Mouse (Mus musculus) myocyte (in vitro differentiated cells): Measurements from ENCODE around the gene 4933407L21Rik. TPM values are rescaled to one million over a fixed set of nuclear protein-coding genes. Genes with fewer than 3 reads are reported as not detected.

Source experiments
- H3K27me3 ChIP-seq: one replicate; pipeline ENCODE4 v1.6.1; 2011; ENCODE audit not compliant: control insufficient read depth, insufficient read depth, insufficient read length
- H3K36me3 ChIP-seq: one replicate; pipeline ENCODE4 v1.6.1; 2011; ENCODE audit not compliant: control insufficient read depth, insufficient read depth
- H3K4me2 ChIP-seq: one replicate; pipeline ENCODE4 v1.6.1; 2011; ENCODE audit warnings: low read depth, control low read depth
- H3K4me3 ChIP-seq: one replicate; pipeline ENCODE4 v1.5.1; 2011; ENCODE audit warnings: mild to moderate bottlenecking, control low read depth, moderate library complexity
- H3K79me2 ChIP-seq: one replicate; pipeline ENCODE4 v1.6.1; 2011; ENCODE audit not compliant: control insufficient read depth, insufficient read depth
- H3ac ChIP-seq: one replicate; pipeline ENCODE4 v1.6.1; 2011; ENCODE audit not compliant: control insufficient read depth, insufficient read length
- CEBPB ChIP-seq: IDR thresholded peaks from 2 replicates; pipeline ENCODE4 v1.6.1; 2011; ENCODE audit warnings: mild to moderate bottlenecking, moderate library complexity; ENCODE audit not compliant: poor library complexity, insufficient read depth, severe bottlenecking
- E2F4 ChIP-seq: IDR thresholded peaks from one replicate; pipeline ENCODE4 v1.6.1; 2011; ENCODE audit warnings: mild to moderate bottlenecking, control low read depth, moderate library complexity; ENCODE audit not compliant: insufficient read depth
- MAX ChIP-seq: IDR thresholded peaks from one replicate; pipeline ENCODE4 v1.6.1; 2011; ENCODE audit warnings: low read depth, mild to moderate bottlenecking, control low read depth
- MYOD1 ChIP-seq, 3 experiments: IDR thresholded peaks; one replicate each; pipeline ENCODE4 v1.6.1; 2011; ENCODE audit warnings: control low read depth in 2 of 3, low read depth in 2 of 3, mild to moderate bottlenecking in 2 of 3, moderate library complexity in 1 of 3; ENCODE audit not compliant: insufficient read length in 2 of 3, control insufficient read depth in 1 of 3
- MYOG ChIP-seq, 3 experiments: IDR thresholded peaks; one replicate each; pipeline ENCODE4 v1.6.1; 2011; ENCODE audit warnings: control low read depth in 2 of 3, low read depth in 2 of 3, mild to moderate bottlenecking in 2 of 3; ENCODE audit not compliant: insufficient read length in 2 of 3, control insufficient read depth in 1 of 3, insufficient read depth in 1 of 3
- POLR2A ChIP-seq: IDR thresholded peaks from one replicate; pipeline ENCODE4 v1.6.1; 2011; ENCODE audit warnings: low read depth, mild to moderate bottlenecking, control low read depth, moderate library complexity; ENCODE audit not compliant: insufficient read length
- POLR2AphosphoS2 ChIP-seq: IDR thresholded peaks from one replicate; pipeline ENCODE4 v1.6.1; 2011; ENCODE audit warnings: low read depth, control low read depth; ENCODE audit not compliant: insufficient read length
- REST ChIP-seq: IDR thresholded peaks from one replicate; pipeline ENCODE4 v1.6.1; 2011; ENCODE audit warnings: mild to moderate bottlenecking, control low read depth, moderate library complexity; ENCODE audit not compliant: insufficient read depth, insufficient read length
- SRF ChIP-seq: IDR thresholded peaks from one replicate; pipeline ENCODE4 v1.6.1; 2011; ENCODE audit warnings: low read depth; ENCODE audit not compliant: control insufficient read depth, insufficient read length
- TCF12 ChIP-seq: IDR thresholded peaks from one replicate; pipeline ENCODE4 v1.6.1; 2011; ENCODE audit warnings: mild to moderate bottlenecking, control low read depth; ENCODE audit not compliant: poor library complexity, insufficient read depth, severe bottlenecking
- TCF3 ChIP-seq: IDR thresholded peaks from one replicate; pipeline ENCODE4 v1.6.1; 2011; ENCODE audit warnings: low read depth, control low read depth; ENCODE audit not compliant: insufficient read length
- USF1 ChIP-seq: IDR thresholded peaks from one replicate; pipeline ENCODE4 v1.6.1; 2011; ENCODE audit warnings: low read depth, mild to moderate bottlenecking, control low read depth, moderate library complexity
- polyA plus RNA-seq: library from polyadenylated mRNA; unstranded; fragments of >200 nt; fragmentation: generic; extraction: Trizol; gene quantifications from one replicate; pipeline ENCODE4 v1.2.1, GENCODE M21; 2012; ENCODE audit warnings: missing spikeins

The 4933407L21Rik gene
- polyA plus RNA-seq, 1 experiment, result not detected

DNA sequence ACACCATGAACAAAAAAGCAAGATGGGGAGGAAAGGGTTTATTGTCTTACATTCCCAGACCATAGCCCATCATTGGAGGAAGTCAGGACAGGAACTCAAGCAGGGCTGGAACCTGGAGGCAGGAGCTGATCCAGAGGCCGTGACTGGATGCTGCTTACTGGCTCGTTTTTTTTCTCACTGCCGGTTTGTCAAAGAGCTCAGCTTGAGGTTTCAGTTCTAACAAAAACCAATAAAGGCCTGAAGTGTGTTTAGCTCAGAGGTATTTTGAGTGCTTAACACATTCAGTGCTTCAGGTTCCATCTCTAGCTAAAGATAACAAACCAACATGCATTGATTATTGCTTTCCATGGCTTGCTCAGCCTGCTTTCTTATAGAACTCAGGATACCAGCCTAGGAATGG, 44.1 kb downstream of the 4933407L21Rik start:
- Histone ChIP-seq H3ac (no peak overlapping the region), H3K79me2 (no peaks in the 10 kb centered on the region), H3K4me3 (no peak overlapping the region), H3K36me3 (no peaks in the 10 kb centered on the region), H3K4me2 (no peak overlapping the region), H3K27me3 (no peaks in the 10 kb centered on the region)
- TF ChIP-seq TCF3, result no peak

DNA sequence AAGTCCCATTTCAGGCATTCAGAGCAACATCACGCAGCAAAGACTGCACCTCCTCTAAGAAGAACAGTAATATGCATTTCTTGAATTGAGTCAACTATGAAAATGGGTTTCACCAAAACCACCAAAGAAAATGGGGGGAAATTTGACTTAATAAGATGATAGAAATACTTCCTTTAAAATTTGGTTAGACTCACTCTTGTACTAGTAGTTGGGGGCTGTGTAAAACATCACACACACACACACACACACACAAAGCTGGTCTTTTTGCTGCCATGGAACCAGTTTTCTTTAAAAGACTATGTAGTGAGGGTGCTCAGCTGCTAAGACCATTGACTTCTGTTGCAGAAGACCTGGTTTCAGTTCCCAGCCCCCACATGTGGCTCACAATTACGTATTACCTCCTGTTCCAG, 45.2 kb downstream of the 4933407L21Rik start:
- Histone ChIP-seq H3K4me2 (no peak overlapping the region), H3ac (no peak overlapping the region), H3K79me2 (no peaks in the 10 kb centered on the region), H3K4me3 (no peak overlapping the region), H3K27me3 (no peaks in the 10 kb centered on the region), H3K36me3 (no peaks in the 10 kb centered on the region)
- TF ChIP-seq REST (no peak), USF1 (no peak), E2F4 (no peak), POLR2AphosphoS2 (no peak), POLR2A (no peak), CEBPB (no peak)

DNA sequence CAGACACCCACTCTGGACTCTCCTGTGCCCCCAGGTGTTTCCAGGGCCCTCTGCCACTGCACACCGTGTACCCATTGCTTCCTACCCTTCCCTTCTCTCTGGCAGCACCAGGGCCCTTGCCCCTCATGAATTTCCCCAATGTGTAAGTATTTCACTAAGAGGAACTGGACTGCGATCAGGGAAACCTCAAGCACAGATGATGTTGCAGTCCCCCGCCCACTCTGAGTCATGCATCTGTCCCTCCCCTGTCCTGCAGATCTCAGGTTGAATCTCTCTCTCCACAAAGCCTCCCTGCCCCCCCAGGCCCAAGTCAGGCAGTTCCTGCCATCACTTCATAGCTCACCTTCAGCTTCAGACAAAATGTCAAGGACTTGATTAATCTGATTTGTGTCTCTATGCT, 49.4 kb downstream of the 4933407L21Rik start:
- Histone ChIP-seq H3K79me2 (no peaks in the 10 kb centered on the region), H3K27me3 (no peaks in the 10 kb centered on the region), H3ac (no peak overlapping the region), H3K36me3 (no peaks in the 10 kb centered on the region), H3K4me2 (no peak overlapping the region), H3K4me3 (no peak overlapping the region)
- TF ChIP-seq MAX, result no peak
- no peak for TF ChIP-seq POLR2AphosphoS2
- TF ChIP-seq CEBPB, result no peak
- TF ChIP-seq REST, result no peak
- no peak for TF ChIP-seq E2F4
- no peak for TF ChIP-seq USF1
- no peak for TF ChIP-seq TCF12
- no peak for TF ChIP-seq MYOD1 (IDR thresholded peaks at IDR 0.05; ENCODE audit: control insufficient read depth in 1 of 3, insufficient read length in 2 of 3, low read depth in 2 of 3)
- TF ChIP-seq TCF3, result no peak
- no peak for TF ChIP-seq POLR2A
- no peak for TF ChIP-seq SRF

DNA sequence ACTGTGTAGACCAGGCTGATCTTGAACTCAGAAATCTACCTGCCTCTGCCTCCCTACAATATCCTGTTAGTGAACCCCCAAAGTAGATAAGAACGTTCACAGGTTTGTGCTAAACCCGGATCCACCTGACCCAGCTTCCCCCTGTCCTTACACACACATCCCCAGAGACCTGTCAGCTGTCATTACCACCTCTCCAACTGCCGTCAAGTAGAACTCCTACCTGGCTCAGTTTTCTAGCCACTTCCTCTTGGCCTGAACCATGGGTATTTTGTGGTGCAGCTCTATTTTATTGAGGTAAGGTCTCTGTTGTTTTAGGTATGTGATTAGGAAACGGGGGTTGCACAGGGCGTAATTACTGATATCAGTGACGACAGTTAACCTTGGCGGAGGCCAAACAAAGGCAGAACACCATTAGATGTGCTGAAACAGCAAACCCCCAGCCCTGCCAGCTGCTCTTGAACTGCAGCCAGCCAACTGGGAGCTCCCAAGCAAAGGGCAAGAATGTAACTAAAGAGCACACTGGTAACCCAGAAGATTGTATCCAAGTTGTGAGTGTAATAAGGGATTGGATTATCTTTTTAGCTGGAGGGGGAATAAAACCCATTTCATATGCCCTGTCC, 53.6 kb downstream of the 4933407L21Rik start:
- H3K79me2 ChIP-seq, result no peaks in the 10 kb centered on the region
- no peak overlapping the region for H3K4me3 ChIP-seq
- H3ac ChIP-seq, result no peak overlapping the region
- H3K4me2 ChIP-seq, result no peak overlapping the region
- H3K36me3 ChIP-seq, result no peaks in the 10 kb centered on the region
- H3K27me3 ChIP-seq, result peaks cover 9% of the 10 kb centered on the region
- TF ChIP-seq MYOG (IDR thresholded peaks at IDR 0.05; ENCODE audit: control insufficient read depth in 1 of 3, insufficient read depth in 1 of 3, insufficient read length in 2 of 3, low read depth in 2 of 3) (peak in 2 of 3 experiments; percentile 49 to 73), POLR2AphosphoS2 (no peak), MYOD1 (IDR thresholded peaks at IDR 0.05; ENCODE audit: control insufficient read depth in 1 of 3, insufficient read length in 2 of 3, low read depth in 2 of 3) (peak in 2 of 3 experiments; percentile 26 to 61)

DNA sequence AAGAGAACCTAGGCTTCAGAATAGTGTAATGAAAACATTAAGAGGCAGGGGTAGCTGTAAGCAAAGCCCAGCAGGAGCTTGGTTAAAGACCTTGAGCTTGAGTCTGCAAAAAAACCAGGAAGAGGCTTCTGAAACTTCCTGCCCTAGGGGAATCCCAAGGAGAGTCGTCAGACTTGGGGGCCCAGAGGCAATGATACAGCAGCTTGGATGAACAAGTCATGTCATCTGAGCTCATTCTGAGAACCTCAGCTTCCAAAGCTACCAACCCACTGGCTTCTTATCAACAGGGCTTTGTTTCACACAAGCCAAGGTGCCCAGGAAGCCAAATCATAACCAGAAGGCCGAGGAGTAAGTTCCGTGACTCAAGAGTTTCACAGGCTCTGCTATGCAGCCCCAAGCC, 57.5 kb downstream of the 4933407L21Rik start:
- H3ac ChIP-seq, result no peak overlapping the region
- H3K4me2 ChIP-seq, result no peak overlapping the region
- no peaks in the 10 kb centered on the region for H3K36me3 ChIP-seq
- no peaks in the 10 kb centered on the region for H3K79me2 ChIP-seq
- H3K27me3 ChIP-seq, result peaks cover 12% of the 10 kb centered on the region
- no peak for TF ChIP-seq CEBPB
- TF ChIP-seq MYOD1 (IDR thresholded peaks at IDR 0.05; ENCODE audit: control insufficient read depth in 1 of 3, insufficient read length in 2 of 3, low read depth in 2 of 3), result no peak
- TF ChIP-seq SRF, result no peak
- TF ChIP-seq POLR2A, result no peak
- no peak for TF ChIP-seq POLR2AphosphoS2
- TF ChIP-seq E2F4, result no peak
- no peak for TF ChIP-seq USF1
- no peak for TF ChIP-seq TCF3
- TF ChIP-seq REST, result no peak
- TF ChIP-seq TCF12, result no peak
- no peak for TF ChIP-seq MYOG (IDR thresholded peaks at IDR 0.05; ENCODE audit: control insufficient read depth in 1 of 3, insufficient read depth in 1 of 3, insufficient read length in 2 of 3, low read depth in 2 of 3)
- H3K4me3 ChIP-seq, result no peak overlapping the region
